Mouse (Mus musculus): Measurements from ENCODE around the gene Yars. TPM values are rescaled to one million over a fixed set of nuclear protein-coding genes. Genes with fewer than 3 reads are reported as not detected.

The Yars gene
- polyA plus RNA-seq, 1 experiment from 2014 or later, result 102 TPM

- Histone ChIP-seq H3K27ac (ENCODE audit: low read depth, low read length) (no peak overlapping the region), H3K4me2 (replicated peaks; ENCODE audit: low read depth, low read length) (no peak overlapping the region)
Measured at GRCm38 (mm10) chr4:129145943-129146342, 43.6 kb upstream of the Yars start.

GRCm38 (mm10) chr4:129146392-129146791 lies 43.2 kb upstream of the Yars start:
- Histone ChIP-seq H3K27me3 (ENCODE audit: control insufficient read depth, insufficient read depth, low read length) (no peaks in the 10 kb centered on the region), H3K9ac (ENCODE audit: low read depth, low read length) (no peak overlapping the region), H3K4me2 (replicated peaks; ENCODE audit: low read depth, low read length) (no peak overlapping the region), H3K27ac (ENCODE audit: low read depth, low read length) (no peak overlapping the region), H3K4me3 (ENCODE audit: low read depth, low read length) (no peak overlapping the region), H3K4me1 (replicated peaks; ENCODE audit: control insufficient read depth, insufficient read depth, low read length) (no peaks in the 10 kb centered on the region; the same call in 1 of the 2 replicates), H3K9me3 (ENCODE audit: control insufficient read depth, low read length) (no peaks in the 10 kb centered on the region), H3K36me3 (ENCODE audit: control insufficient read depth, insufficient read depth, low read length) (no peaks in the 10 kb centered on the region)
- DNase-seq (ENCODE audit: low spot score) (no peak), ATAC-seq (ENCODE audit: low FRiP score) (no peak)
- 75% methylated on average over 2 of the region's 2 CpGs for WGBS

More at GRCm38 (mm10) chr4:129145943-129146342, 43.6 kb upstream of the Yars start:
- H3K9ac ChIP-seq (ENCODE audit: low read depth, low read length), result no peak overlapping the region
- no peaks in the 10 kb centered on the region for H3K27me3 ChIP-seq (ENCODE audit: control insufficient read depth, insufficient read depth, low read length)
- no peak overlapping the region for H3K4me3 ChIP-seq (ENCODE audit: low read depth, low read length)
- no peak for DNase-seq (ENCODE audit: low spot score)
- no peaks in the 10 kb centered on the region for H3K36me3 ChIP-seq (ENCODE audit: control insufficient read depth, insufficient read depth, low read length)
- 83% methylated on average over 4 of the region's 4 CpGs for WGBS
- H3K4me1 ChIP-seq (replicated peaks; ENCODE audit: control insufficient read depth, insufficient read depth, low read length), result no peaks in the 10 kb centered on the region; the same call in 1 of the 2 replicates
- H3K9me3 ChIP-seq (ENCODE audit: control insufficient read depth, low read length), result no peaks in the 10 kb centered on the region
- ATAC-seq (ENCODE audit: low FRiP score), result no peak

GRCm38 (mm10) chr4:129147552-129148103 lies 41.9 kb upstream of the Yars start:
- no peak for ATAC-seq (ENCODE audit: low FRiP score)
- no peak overlapping the region for H3K9ac ChIP-seq (ENCODE audit: low read depth, low read length)
- WGBS, result 89% methylated on average over 13 of the region's 13 CpGs

DNA sequence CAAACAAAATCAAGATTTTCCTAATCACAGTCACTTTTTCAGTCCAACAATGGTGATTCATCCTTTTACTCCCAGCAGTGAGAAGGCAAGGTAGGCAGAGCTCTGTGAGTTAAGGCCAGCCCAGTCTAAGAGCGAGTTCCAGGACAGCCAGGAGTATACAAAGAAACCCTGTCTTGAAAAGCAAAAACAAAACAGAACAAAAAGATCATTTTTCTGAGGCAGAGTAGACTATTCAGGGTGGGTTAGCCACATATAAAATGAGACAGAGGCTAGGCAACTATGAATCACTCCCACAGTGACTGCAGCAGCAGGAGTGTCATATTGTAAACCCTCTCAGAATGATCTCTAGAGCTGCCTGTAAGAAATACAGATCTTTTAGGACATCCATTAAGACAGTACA lies 40.2 kb upstream of the Yars start:
- H3K9ac ChIP-seq (ENCODE audit: low read depth, low read length), result no peak overlapping the region
- no peaks in the 10 kb centered on the region for H3K36me3 ChIP-seq (ENCODE audit: control insufficient read depth, insufficient read depth, low read length)
- no peak overlapping the region for H3K4me2 ChIP-seq (replicated peaks; ENCODE audit: low read depth, low read length)
- no peaks in the 10 kb centered on the region for H3K9me3 ChIP-seq (ENCODE audit: control insufficient read depth, low read length)
- ATAC-seq (ENCODE audit: low FRiP score), result no peak
- H3K27me3 ChIP-seq (ENCODE audit: control insufficient read depth, insufficient read depth, low read length), result no peaks in the 10 kb centered on the region
- no peak for DNase-seq (ENCODE audit: low spot score)
- no peak overlapping the region for H3K4me3 ChIP-seq (ENCODE audit: low read depth, low read length)
- H3K27ac ChIP-seq (ENCODE audit: low read depth, low read length), result no peak overlapping the region
- WGBS, result 72% methylated on average over 1 of the region's 1 CpGs
- no peaks in the 10 kb centered on the region for H3K4me1 ChIP-seq (replicated peaks; ENCODE audit: control insufficient read depth, insufficient read depth, low read length)

More at GRCm38 (mm10) chr4:129147552-129148103, 41.9 kb upstream of the Yars start:
- H3K27me3 ChIP-seq (ENCODE audit: control insufficient read depth, insufficient read depth, low read length), result no peaks in the 10 kb centered on the region
- no peak overlapping the region for H3K27ac ChIP-seq (ENCODE audit: low read depth, low read length)
- no peaks in the 10 kb centered on the region for H3K4me1 ChIP-seq (replicated peaks; ENCODE audit: control insufficient read depth, insufficient read depth, low read length)
- no peaks in the 10 kb centered on the region for H3K9me3 ChIP-seq (ENCODE audit: control insufficient read depth, low read length)
- no peak overlapping the region for H3K4me2 ChIP-seq (replicated peaks; ENCODE audit: low read depth, low read length)
- no peak for DNase-seq (ENCODE audit: low spot score)
- no peaks in the 10 kb centered on the region for H3K36me3 ChIP-seq (ENCODE audit: control insufficient read depth, insufficient read depth, low read length)
- no peak overlapping the region for H3K4me3 ChIP-seq (ENCODE audit: low read depth, low read length)

DNA sequence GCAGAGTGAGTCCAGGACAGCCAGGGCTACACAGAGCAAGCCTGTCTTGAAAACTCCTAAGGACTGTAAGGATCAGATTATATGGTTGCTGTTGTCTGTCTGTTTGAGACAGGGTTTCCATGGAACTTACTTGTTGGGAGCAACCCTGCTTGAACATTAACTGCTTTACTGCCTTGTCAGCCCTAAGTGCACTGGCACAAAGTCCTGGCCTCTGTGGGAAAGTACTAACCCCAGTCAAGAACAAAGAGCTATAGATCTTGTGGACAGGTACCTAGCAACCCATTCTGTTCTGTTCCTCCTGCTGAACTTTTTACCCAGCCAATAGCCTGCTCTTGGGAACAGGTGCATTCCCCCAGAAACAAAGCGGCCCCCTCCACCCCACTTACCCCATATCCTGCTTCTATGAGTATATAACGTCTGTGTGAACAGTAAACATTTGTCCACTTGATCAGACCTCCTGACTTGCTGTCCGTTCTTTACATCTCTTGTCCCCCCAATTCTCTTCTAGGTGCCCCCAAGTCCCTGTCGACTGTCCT lies 38.2 kb upstream of the Yars start:
- no peaks in the 10 kb centered on the region for H3K36me3 ChIP-seq (ENCODE audit: control insufficient read depth, insufficient read depth, low read length)
- H3K4me1 ChIP-seq (replicated peaks; ENCODE audit: control insufficient read depth, insufficient read depth, low read length), result no peaks in the 10 kb centered on the region
- DNase-seq (ENCODE audit: low spot score), result no peak
- no peak for ATAC-seq (ENCODE audit: low FRiP score)
- no peaks in the 10 kb centered on the region for H3K27me3 ChIP-seq (ENCODE audit: control insufficient read depth, insufficient read depth, low read length)
- no peaks in the 10 kb centered on the region for H3K9me3 ChIP-seq (ENCODE audit: control insufficient read depth, low read length)
- no peak overlapping the region for H3K9ac ChIP-seq (ENCODE audit: low read depth, low read length)
- H3K27ac ChIP-seq (ENCODE audit: low read depth, low read length), result no peak overlapping the region
- no peak overlapping the region for H3K4me3 ChIP-seq (ENCODE audit: low read depth, low read length)
- 75% methylated on average over 4 of the region's 4 CpGs for WGBS
- no peak overlapping the region for H3K4me2 ChIP-seq (replicated peaks; ENCODE audit: low read depth, low read length)

- DNase-seq (ENCODE audit: low spot score), result no peak
- H3K4me1 ChIP-seq (replicated peaks; ENCODE audit: control insufficient read depth, insufficient read depth, low read length), result no peaks in the 10 kb centered on the region
- no peaks in the 10 kb centered on the region for H3K9me3 ChIP-seq (ENCODE audit: control insufficient read depth, low read length)
- 97% methylated on average over 5 of the region's 5 CpGs for WGBS
- no peak overlapping the region for H3K27ac ChIP-seq (ENCODE audit: low read depth, low read length)
- H3K9ac ChIP-seq (ENCODE audit: low read depth, low read length), result no peak overlapping the region
- no peak for ATAC-seq (ENCODE audit: low FRiP score)
- H3K36me3 ChIP-seq (ENCODE audit: control insufficient read depth, insufficient read depth, low read length), result no peaks in the 10 kb centered on the region
- H3K4me2 ChIP-seq (replicated peaks; ENCODE audit: low read depth, low read length), result no peak overlapping the region
- H3K27me3 ChIP-seq (ENCODE audit: control insufficient read depth, insufficient read depth, low read length), result no peaks in the 10 kb centered on the region
- H3K4me3 ChIP-seq (ENCODE audit: low read depth, low read length), result no peak overlapping the region
Measured at GRCm38 (mm10) chr4:129157541-129157940, 32.0 kb upstream of the Yars start.

DNA sequence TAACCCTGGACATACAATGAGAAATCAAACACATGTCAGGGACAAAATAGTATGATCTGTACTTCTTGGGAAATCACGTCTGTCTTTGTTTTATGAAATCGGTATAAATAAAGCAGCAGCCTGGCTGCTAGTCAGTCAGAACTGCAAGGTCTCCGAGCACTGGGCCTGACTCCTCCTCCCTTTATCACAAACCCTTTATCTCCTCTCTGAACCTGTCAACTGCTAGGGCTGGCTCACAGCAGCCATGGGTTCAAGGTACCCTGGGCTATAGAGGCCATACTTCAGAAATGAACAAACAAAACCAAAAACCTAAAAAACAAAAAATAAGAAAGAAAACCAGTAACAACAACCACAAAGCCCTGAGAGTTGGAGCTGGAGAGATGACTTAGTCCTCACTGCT lies 31.0 kb upstream of the Yars start:
- DNase-seq (ENCODE audit: low spot score), result no peak
- H3K27me3 ChIP-seq (ENCODE audit: control insufficient read depth, insufficient read depth, low read length), result no peaks in the 10 kb centered on the region
- H3K9me3 ChIP-seq (ENCODE audit: control insufficient read depth, low read length), result no peaks in the 10 kb centered on the region
- H3K4me1 ChIP-seq (replicated peaks; ENCODE audit: control insufficient read depth, insufficient read depth, low read length), result no peaks in the 10 kb centered on the region
- H3K4me3 ChIP-seq (ENCODE audit: low read depth, low read length), result no peak overlapping the region
- no peak overlapping the region for H3K9ac ChIP-seq (ENCODE audit: low read depth, low read length)
- H3K36me3 ChIP-seq (ENCODE audit: control insufficient read depth, insufficient read depth, low read length), result no peaks in the 10 kb centered on the region
- no peak overlapping the region for H3K27ac ChIP-seq (ENCODE audit: low read depth, low read length)
- H3K4me2 ChIP-seq (replicated peaks; ENCODE audit: low read depth, low read length), result no peak overlapping the region
- ATAC-seq (ENCODE audit: low FRiP score), result no peak
- WGBS, result 76% methylated on average over 3 of the region's 3 CpGs

GRCm38 (mm10) chr4:129161076-129161475 lies 28.5 kb upstream of the Yars start:
- Histone ChIP-seq H3K4me3 (ENCODE audit: low read depth, low read length) (no peak overlapping the region), H3K4me2 (replicated peaks; ENCODE audit: low read depth, low read length) (no peak overlapping the region), H3K36me3 (ENCODE audit: control insufficient read depth, insufficient read depth, low read length) (no peaks in the 10 kb centered on the region), H3K9ac (ENCODE audit: low read depth, low read length) (no peak overlapping the region), H3K27ac (ENCODE audit: low read depth, low read length) (no peak overlapping the region), H3K4me1 (replicated peaks; ENCODE audit: control insufficient read depth, insufficient read depth, low read length) (no peaks in the 10 kb centered on the region), H3K27me3 (ENCODE audit: control insufficient read depth, insufficient read depth, low read length) (no peaks in the 10 kb centered on the region), H3K9me3 (ENCODE audit: control insufficient read depth, low read length) (no peaks in the 10 kb centered on the region)
- no peak for ATAC-seq (ENCODE audit: low FRiP score)
- DNase-seq (ENCODE audit: low spot score), result no peak
- 91% methylated on average over 1 of the region's 1 CpGs for WGBS

DNA sequence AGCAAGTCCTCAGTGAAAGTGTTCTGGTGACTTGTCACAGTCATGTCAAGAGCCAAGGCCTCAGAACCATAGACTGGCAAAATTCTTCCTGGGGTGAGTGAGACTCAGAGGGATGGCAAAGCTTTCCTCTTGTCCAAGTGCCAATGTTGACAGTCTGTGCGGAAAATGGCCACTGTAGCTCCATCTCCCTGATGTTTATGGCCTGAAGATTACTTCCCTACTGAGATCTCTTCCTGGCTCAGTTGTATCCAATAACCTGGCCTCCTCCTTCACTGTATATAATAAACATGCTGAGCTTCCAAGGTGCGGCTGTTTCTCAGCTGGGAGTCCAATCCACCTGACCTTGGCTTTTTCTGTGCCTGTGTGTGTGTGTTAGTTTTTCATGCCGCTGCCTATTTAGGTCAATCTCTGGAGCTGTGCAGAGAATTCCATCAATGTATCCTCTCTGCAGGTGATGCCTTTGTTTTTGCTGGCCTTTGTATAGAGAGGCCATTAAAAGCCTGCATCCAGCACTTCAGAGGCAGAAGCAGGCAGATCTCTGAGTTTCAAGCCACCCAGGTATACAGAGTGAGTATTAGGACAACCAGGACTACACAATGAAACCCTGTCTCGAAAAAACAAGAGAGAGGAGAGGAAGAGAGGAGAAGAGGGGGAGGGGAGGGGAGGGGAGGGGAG lies 27.8 kb upstream of the Yars start:
- H3K4me1 ChIP-seq (replicated peaks; ENCODE audit: control insufficient read depth, insufficient read depth, low read length), result no peaks in the 10 kb centered on the region
- no peaks in the 10 kb centered on the region for H3K27me3 ChIP-seq (ENCODE audit: control insufficient read depth, insufficient read depth, low read length)
- no peak overlapping the region for H3K4me3 ChIP-seq (ENCODE audit: low read depth, low read length)
- H3K9me3 ChIP-seq (ENCODE audit: control insufficient read depth, low read length), result no peaks in the 10 kb centered on the region
- no peak overlapping the region for H3K4me2 ChIP-seq (replicated peaks; ENCODE audit: low read depth, low read length)
- H3K9ac ChIP-seq (ENCODE audit: low read depth, low read length), result no peak overlapping the region
- no peak overlapping the region for H3K27ac ChIP-seq (ENCODE audit: low read depth, low read length)
- DNase-seq (ENCODE audit: low spot score), result no peak
- H3K36me3 ChIP-seq (ENCODE audit: control insufficient read depth, insufficient read depth, low read length), result no peaks in the 10 kb centered on the region
- 88% methylated on average over 3 of the region's 4 CpGs for WGBS
- ATAC-seq (ENCODE audit: low FRiP score), result no peak

Measured in hindbrain, embryonic 11.5 days (tissue).